Mouse (Mus musculus) G1E (cell line): ENCODE measurements around the gene Dnajc3. TPM values are rescaled to one million over a fixed set of nuclear protein-coding genes. Genes with fewer than 3 reads are reported as not detected.

Experiments used
- ATAC-seq: 2 replicates; pipeline ENCODE4 v1.8.0; 2016; ENCODE audit warnings: mild to moderate bottlenecking; ENCODE audit not compliant: insufficient number of reproducible peaks, poor library complexity, low FRiP score, severe bottlenecking; ENCODE audit errors: extremely low read depth
- DNase-seq: peaks from one replicate; pipeline ENCODE4 v3.0.0; 2012; ENCODE audit warnings: low spot score
- H3K27me3 ChIP-seq: 2 replicates; pipeline ENCODE4 v1.6.1; 2012; ENCODE audit warnings: mild to moderate bottlenecking, low read length, inconsistent platforms; ENCODE audit not compliant: insufficient read depth
- H3K36me3 ChIP-seq: replicated peaks from 2 replicates; pipeline ENCODE3; 2012; ENCODE audit warnings: mild to moderate bottlenecking, inconsistent platforms
- H3K4me1 ChIP-seq: 2 replicates; pipeline ENCODE4 v1.6.1; 2012; ENCODE audit warnings: low read depth, low read length, inconsistent platforms, mixed read lengths; ENCODE audit not compliant: insufficient read depth
- H3K4me3 ChIP-seq: 2 replicates; pipeline ENCODE4 v1.5.1; 2012; ENCODE audit warnings: low read depth, mild to moderate bottlenecking, inconsistent platforms, low read length, moderate library complexity, mixed read lengths
- H3K9me3 ChIP-seq: replicated peaks from 2 replicates; pipeline ENCODE4 v1.6.1; 2012; ENCODE audit warnings: inconsistent platforms
- CTCF ChIP-seq: IDR thresholded peaks from 2 replicates; pipeline ENCODE4 v1.5.1; 2012; ENCODE audit warnings: low read depth, low read length, inconsistent platforms, mixed read lengths
- GATA1 ChIP-seq: IDR thresholded peaks from 2 replicates; pipeline ENCODE4 v1.6.1; 2012; ENCODE audit warnings: borderline replicate concordance, low read length, inconsistent platforms, mixed read lengths
- GATA2 ChIP-seq: IDR thresholded peaks from 2 replicates; pipeline ENCODE4 v1.6.1; 2012; ENCODE audit warnings: low read depth, low read length, inconsistent platforms, borderline replicate concordance
- POLR2AphosphoS5 ChIP-seq: IDR thresholded peaks from 2 replicates; pipeline ENCODE4 v1.6.1; 2012; ENCODE audit warnings: low read depth, low read length, inconsistent platforms; ENCODE audit not compliant: insufficient replicate concordance
- TAL1 ChIP-seq: conservative IDR thresholded peaks from 2 replicates; pipeline ENCODE4 v1.6.1; 2012; ENCODE audit warnings: low read depth, low read length, inconsistent platforms, mixed read lengths
- polyA plus RNA-seq: library from polyadenylated mRNA; stranded (reverse); fragments of >175 nt; gene quantifications from 2 replicates; pipeline ENCODE4 v1.2.3, GENCODE M21; 2012
- total RNA-seq, 2 experiments: library from RNA; stranded (forward) in 1 of 2; stranded (reverse) in 1 of 2; fragments of 200-1000 nt in 1 of 2; fragments of >200 nt in 1 of 2; fragmentation: Nextera tagmentation in 1 of 2; gene quantifications; 2 replicates each; pipeline ENCODE4 v1.2.3; 2014 to 2017

Dnajc3 gene
- total and polyA plus RNA-seq, 3 experiments: 3.9 to 54.6 (median 36.9) TPM

DNA sequence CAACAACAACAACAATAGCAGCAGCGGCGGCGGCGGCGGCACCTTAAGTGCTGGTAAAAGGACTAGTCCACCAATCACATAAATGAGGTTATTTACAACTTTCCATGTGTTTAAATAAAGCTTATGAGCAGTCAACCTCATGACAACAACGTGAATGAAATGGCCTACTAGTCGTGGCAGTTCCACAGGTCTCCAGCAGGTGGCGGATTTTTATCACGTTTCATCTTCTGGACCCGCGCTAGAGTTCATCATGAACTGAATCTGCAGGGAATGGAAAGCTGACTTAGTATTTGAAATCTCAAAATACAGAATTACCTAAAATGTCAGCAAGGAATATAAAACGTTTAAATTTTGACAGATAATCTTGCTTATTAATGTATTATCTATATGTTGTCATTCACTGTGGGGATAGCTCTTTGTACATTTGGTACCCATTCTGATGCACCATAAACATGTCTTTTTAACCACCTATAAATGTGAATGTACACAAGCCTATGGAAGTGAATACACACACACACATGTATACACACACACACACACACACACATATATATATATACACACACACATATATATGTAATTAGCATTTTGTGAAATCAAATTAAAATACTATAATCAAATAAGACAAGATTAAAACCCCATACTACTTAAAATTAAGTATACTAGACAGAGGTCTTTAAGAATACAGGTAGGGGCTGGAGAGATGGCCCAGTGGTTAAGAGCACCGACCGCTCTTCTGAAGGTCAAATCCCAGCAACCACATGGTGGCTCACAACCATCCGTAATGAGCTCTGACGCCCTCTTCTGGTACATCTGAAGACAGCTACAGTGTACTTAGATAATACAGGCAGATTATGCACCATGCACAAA is 49.1 kb downstream of the Dnajc3 start:
- Histone ChIP-seq H3K4me1 (no peaks in the 10 kb centered on the region; the same call in 1 of the 2 replicates), H3K9me3 (no peaks in the 10 kb centered on the region), H3K4me3 (no peak overlapping the region), H3K36me3 (peaks cover 20% of the 10 kb centered on the region), H3K27me3 (peaks cover 3% of the 10 kb centered on the region; the same call in 1 of the 2 replicates)
- peak; percentile 97 for TF ChIP-seq CTCF
- no peak for TF ChIP-seq GATA2
- ATAC-seq (peak; percentile 78), DNase-seq (no peak)

DNA sequence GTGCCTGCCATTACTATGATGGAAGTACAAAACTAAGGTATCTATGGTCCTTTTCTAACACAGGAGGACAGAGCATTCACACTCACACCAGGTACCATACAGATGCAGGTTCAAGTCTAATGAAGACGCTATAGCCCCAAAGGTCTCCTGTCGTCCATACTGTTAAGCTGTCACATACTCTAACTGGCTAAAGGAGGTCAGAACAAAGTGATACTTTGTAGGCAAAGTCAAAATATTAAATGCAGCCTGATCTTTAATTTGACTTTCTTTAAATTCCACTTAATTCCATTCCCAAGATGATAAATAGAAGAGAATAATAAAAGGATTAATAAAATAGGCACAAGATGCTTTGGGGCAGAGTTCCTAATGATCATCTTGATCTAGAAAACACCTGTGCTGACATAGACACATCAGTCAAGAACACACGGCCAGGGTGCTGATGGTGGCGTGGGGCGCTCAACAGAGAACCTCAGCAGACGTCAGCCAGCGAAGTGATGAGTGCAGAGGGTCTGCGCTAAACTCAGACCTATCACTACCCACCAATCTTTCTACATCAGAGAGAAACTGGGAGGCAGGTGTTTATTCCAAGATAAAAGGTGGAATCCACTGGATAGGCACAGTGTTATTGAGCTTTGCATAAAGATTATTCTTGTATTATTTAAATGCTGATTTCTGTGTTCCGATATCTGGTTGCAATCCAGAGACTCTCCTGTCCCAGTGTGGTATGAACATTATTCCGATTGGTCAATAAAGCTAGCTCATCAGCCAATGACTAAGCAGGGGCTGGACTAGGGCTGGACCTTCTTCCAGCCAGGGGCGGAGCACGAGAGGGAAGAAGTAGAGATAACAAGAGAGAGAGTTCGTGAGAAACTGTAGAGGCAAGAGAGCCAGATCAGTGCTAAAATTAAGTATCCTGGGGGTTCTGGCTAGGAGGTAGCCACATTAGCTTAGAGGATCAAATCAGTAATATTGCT is 50.0 kb downstream of the Dnajc3 start:
- Histone ChIP-seq H3K36me3 (peaks cover 17% of the 10 kb centered on the region), H3K27me3 (peaks cover 3% of the 10 kb centered on the region; the same call in 1 of the 2 replicates), H3K4me3 (no peak overlapping the region), H3K9me3 (no peaks in the 10 kb centered on the region), H3K4me1 (no peaks in the 10 kb centered on the region; the same call in 1 of the 2 replicates)
- ATAC-seq (peak; percentile 41; the same call in 1 of the 2 replicates), DNase-seq (no peak)
- TF ChIP-seq TAL1 (no peak), CTCF (no peak), GATA1 (no peak), GATA2 (no peak), POLR2AphosphoS5 (no peak)

DNA sequence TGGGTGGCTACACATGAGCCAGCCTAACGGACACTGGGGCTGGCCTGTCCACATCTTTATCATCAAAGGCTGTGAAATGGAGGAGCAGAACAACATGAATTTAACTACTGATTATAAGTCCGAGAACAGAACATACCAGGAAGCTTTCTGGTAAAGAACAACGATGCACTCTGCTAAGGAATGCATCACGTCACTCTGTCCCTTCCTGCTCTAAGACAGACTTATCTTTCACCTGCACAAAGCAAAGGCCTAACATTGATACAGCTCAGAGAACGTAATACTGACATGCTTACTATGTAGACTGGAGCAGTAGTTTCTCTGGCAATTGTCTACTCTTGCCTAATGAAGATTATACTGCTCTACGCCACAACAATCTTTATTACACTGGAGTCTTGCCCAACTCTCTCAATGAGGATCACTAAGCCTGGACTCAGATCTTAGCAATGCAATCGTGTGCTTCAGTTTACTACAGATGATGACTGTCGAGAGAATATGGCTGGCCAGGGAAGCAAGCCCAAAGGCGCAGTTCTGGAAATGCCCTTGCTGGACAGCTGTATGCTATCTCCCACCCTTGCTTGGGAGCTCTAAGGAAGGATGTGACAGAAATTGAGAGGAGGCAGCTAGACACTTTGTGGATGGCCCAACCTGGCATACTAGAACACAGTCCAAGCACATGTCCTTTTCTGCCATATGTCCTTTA is 57.6 kb downstream of the Dnajc3 start:
- no peak for ATAC-seq
- H3K9me3 ChIP-seq: no peaks in the 10 kb centered on the region
- no peak for TF ChIP-seq POLR2AphosphoS5
- no peak for TF ChIP-seq GATA1
- TF ChIP-seq CTCF: no peak
- no peak for TF ChIP-seq TAL1
- TF ChIP-seq GATA2: no peak
- no peak overlapping the region for H3K4me3 ChIP-seq
- H3K36me3 ChIP-seq: no peaks in the 10 kb centered on the region
- DNase-seq: no peak
- peaks cover 3% of the 10 kb centered on the region; the same call in 1 of the 2 replicates for H3K27me3 ChIP-seq
- H3K4me1 ChIP-seq: no peaks in the 10 kb centered on the region

DNA sequence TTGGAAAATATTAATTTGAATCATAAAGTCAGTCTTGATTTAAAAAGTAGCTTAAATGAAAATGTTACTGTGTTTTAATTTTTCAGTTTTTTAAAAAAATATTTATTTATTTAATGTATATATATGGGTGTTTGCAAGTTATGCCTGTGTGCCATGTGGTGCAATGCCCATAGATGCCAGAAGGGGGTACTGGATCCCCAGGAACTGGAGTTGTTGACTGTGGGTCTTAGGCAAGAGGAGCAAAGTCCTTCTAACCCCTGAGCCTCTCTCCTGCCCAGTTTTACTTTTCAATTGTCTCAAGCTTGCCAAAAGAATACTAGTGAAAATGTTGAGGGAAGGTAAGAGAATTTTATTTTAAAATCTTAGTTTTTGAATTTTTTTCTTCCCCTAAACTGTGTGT is 65.5 kb downstream of the Dnajc3 start:
- no peak for TF ChIP-seq POLR2AphosphoS5
- no peak for TF ChIP-seq TAL1
- no peak for TF ChIP-seq GATA2
- TF ChIP-seq GATA1: no peak
- no peak for TF ChIP-seq CTCF
- H3K4me3 ChIP-seq: no peak overlapping the region
- peaks cover 20% of the 10 kb centered on the region for H3K4me1 ChIP-seq
- H3K9me3 ChIP-seq: 0 out of 2 replicates have a peak, but pooled peaks cover 2% of the 10 kb centered on the region
- DNase-seq (no peak), ATAC-seq (no peak)
- H3K36me3 ChIP-seq: no peaks in the 10 kb centered on the region
- peaks cover 3% of the 10 kb centered on the region; the same call in 1 of the 2 replicates for H3K27me3 ChIP-seq

DNA sequence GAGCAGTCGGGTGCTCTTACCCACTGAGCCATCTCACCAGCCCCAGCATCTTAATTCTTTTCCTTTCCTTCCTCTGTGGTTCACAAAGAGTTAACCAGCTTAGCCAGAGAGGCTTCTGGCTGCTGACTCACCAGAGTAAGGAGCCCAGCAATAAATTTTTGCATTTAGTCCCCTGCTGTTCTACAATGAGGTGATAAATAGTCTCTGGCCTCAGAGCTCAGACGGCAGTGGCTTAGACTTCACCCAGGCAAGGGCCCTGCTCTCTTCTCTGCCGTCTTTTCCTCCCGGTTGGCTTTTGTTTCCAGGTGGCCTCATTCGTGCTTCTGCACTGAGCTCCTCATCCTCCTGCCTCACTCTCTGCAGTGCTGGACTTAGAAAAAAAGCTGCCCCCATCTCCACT is 68.1 kb downstream of the Dnajc3 start:
- Histone ChIP-seq H3K4me1 (peaks cover 24% of the 10 kb centered on the region), H3K36me3 (no peaks in the 10 kb centered on the region), H3K9me3 (no peaks in the 10 kb centered on the region), H3K4me3 (no peak overlapping the region), H3K27me3 (0 out of 2 replicates have a peak, but pooled peaks cover under 1% of the 10 kb centered on the region)
- DNase-seq: no peak
- no peak for ATAC-seq
- TF ChIP-seq POLR2AphosphoS5 (no peak), GATA1 (no peak), CTCF (no peak), GATA2 (no peak), TAL1 (no peak)
